Mouse (Mus musculus) frontal cortex, adult 2 months (tissue): Measurements from ENCODE around the gene Copz1. TPM values are rescaled to one million over a fixed set of nuclear protein-coding genes. Genes with fewer than 3 reads are reported as not detected.
A peak's percentile ranks its signal among the peaks of the same experiment; 100 is the strongest.
"Not testable (repeated sequence)": the region's sequence is repeated elsewhere in the genome, so short reads cannot be mapped to it uniquely, and the experiment has no call there.

Source experiments
- DNase-seq, 2 experiments: peaks; one replicate each; pipeline ENCODE4 v3.0.0; 2022; ENCODE audit warnings: low spot score in 1 of 2; ENCODE audit errors: extremely low spot score in 1 of 2
- polyA plus RNA-seq: library from polyadenylated mRNA; depleted of rRNA; stranded (reverse); fragments of >200 nt; gene quantifications from 2 replicates; pipeline ENCODE4 v1.2.3, GENCODE M21; 2012

Gene Copz1
- polyA plus RNA-seq, 1 experiment, result 141 TPM

DNA sequence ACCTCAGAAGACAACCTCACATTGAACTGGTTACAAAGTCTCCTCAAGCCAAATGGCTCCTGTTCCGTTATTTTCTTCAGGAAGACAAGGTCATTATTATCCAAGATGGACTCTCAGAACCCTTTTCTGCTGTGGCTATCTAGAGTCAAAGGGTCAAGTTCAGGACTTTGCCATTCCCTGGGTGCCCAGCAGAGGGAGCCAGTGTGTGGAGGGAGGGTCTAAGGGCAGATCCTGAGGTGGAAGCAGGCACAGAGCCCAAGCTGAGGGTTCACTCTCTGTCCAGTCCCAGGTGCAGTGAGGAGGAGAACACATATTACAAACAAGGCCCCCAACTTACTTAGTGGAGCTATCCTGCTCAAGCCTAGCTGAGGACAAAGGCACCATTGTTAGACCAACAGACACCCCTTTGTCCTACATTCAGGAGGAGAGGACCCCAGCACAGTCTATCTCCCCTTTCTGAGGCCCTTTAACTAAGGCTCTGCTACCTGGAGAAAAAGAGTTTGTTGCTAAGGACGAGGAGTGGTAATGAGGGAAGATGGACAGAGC is 22.2 kb upstream of the Copz1 start:
- peak in 1 of 2 experiments; percentile 54 for DNase-seq

DNA sequence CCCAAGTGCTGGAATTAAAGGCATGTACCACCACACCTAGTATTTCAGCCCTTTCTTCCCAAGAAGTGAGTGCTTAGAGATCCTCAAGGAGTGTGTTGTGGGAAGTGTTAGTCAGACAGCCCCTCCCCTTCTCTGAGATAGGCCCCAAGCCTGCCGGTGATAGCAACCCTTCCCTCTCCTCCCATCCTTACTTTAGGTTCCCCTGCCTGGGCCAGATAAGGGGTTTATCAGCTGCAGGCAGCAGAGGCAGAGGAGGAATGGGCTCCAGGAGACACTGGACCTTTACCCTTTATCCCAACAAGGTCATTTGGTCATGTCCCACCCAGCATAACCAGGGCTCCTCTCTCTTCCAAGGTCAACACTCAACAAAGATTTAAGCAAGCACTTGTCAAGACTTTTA is 20.9 kb upstream of the Copz1 start:
- no peak for DNase-seq

DNA sequence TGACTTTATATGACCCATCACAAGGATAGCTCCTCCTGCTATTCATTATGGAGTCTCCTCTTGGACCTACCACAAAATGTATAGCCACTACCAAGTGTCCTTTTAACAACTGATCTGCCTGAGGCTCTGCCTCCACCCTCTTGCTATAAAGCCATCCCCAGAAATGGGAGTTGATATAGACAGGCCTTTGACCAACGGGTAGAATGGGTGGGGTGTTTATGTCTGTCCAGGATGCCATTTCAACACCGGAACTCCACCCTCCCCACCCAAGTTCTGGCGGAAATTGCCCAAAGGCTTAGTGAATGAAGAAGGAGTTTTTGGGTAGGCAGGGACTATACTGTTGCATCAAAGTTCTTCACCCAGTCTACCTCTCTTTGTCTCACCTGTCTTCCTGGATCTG is 19.9 kb upstream of the Copz1 start:
- no peak for DNase-seq

DNA sequence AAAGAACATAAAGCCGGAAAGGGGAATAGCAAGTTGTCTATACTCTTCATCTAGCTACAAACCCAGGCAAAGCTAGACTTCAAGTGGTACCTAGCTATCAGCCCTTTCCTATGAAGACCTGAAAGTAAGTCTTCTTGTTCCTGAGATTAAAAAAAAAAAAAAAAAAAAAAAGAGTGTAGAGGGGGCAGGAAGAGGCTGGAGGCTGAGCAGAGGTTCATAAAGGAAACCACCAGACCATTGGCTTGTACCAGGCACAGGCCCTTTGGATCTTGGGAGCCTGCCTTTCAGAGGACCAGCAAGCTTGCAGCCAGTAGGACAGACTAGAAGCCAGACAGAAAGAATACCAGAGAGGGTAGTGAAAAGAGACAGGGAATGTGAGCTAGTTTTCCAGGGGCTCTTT is 19.2 kb upstream of the Copz1 start:
- no peak for DNase-seq

DNA sequence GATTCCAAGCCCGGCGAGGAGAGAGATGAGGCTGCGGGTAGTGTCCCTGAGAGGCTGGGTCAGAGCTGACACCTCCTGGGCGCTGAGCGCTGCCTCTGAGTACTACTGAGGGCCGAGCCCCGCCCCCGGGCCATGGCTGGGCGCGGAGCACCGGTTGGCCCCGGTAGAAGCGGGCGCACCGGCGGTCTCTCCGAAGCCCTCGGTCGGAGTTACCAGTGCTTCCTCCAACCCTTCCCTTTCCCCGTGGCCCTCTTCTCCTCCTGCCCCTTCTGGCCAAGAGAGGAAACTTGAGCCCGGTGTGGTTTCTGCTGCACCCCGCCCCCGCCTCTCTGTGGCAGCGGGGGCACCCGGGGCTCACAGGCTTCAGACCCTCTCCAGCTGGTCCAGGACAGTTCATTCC is 17.3 kb upstream of the Copz1 start:
- no peak for DNase-seq

DNA sequence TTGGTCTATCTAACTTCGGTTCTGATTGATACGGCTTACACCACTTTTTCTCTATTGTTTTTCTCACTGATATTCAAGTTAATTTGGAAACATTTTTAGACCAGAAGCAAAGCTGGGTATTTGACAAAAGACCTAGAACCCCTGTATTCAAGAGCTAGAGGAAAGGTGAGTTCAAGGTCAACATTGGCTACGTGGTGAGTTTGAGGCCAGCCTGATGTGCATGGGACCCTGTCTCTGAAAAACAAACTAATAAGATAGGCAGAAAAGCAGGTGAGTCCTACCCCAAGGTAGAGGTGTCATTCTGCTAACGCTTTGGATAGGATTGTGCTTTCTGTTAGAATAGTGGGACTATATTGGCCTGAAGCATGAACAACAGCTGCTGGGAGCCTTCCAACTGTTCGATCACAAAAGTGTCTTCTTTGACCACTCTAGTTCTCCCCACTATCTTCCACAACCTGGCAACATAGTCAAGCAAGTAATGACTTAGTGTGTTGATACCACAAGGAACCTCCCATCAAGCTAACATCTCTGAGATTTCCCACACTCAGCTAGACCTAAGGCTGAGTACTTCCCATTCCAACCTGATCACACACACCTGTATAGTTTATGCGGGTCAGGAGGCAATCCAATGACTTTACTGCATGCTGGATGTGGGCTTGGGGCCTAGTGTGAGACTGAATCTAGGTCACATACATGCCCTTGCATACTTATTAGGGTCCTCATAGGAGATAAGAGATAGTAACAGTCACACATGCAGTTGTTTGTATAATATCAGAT is 16.1 kb upstream of the Copz1 start:
- DNase-seq, result no peak

DNA sequence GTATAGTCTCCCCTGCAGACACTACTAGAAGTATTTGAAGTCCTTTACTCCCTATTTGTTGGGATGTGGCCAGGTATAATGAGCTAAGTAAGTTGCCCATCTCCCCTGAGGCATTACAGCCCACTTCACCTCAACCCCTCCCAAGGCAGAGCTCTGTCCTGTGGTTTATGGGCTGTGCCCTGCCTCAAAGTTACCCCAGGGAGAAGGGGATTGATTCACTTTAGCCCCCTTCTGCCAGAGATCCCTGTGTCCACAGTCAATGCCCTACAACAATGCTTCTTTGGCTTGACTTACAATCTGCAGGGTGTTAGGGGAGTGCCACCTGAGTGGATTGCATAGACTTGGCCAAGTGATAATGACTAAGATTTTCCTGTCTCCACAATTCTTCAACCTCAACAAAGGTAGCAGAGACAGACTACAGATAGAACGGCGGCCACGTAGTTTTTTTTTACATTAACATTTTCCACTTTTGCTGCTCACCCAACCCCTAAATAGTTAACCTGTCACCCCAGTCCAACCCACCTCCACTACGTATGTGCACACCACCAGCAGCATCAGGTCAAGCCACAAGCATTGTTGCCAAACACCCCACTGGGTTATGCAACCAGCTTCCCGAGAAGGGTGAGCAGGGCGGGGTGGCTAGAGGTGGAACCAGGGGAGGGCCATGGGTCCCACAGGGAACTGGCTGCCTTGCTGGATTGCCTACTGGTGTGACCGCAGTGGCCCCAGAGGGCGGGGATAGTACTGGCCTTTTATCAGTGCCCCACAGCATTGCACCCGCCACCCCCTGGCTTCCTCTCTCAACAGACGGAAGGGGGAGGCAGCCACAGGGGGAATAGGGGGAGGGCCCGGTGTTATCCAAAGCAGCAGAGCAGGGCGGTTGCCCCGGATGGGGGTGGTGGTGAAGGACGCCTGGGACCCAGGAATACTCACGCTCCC is 14.5 kb upstream of the Copz1 start, which contains the start of gene Nfe2:
Gene Nfe2, minus strand, starts transcription at position 614 of the 939 bp plus-strand sequence.
- no peak for DNase-seq

DNA sequence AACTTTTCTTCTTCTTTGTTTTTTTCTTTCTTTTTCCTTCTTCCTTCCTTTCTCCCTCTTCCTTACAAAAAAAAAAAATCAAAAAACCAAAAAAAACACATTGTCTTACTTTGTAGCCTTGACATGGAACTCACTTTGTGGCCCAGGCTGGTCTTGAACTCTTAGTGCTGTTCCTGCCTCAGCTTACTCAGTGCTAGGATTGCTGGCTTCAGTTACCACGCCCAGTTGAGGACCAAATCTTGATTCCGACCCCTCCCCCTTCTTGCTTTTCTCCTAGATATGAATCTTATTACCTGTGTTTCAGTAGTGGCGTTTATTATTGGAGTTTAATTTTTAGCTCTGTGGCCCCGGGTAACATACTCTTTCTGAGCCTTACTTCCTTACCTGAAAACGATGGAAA is 13.4 kb upstream of the Copz1 start:
- no peak for DNase-seq

DNA sequence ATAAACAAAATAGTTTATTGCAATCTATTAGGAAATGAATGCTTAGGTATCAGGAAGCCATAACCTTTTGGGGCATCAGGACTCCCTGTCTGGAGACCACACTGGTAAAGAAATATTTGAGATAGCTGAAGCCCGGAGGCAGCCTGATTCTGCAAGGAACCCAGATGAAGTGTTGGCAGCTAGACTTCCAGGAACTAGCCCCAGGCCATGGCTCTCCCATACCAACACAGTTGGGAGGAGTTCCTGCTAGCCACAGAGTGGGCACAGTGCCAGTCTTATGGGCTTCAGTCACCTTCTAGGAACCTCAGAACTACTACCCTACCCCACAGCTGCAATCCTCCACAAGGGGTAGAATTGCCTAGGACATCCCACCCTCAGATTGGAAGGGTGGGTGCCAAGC is 12.5 kb upstream of the Copz1 start:
- no peak for DNase-seq

DNA sequence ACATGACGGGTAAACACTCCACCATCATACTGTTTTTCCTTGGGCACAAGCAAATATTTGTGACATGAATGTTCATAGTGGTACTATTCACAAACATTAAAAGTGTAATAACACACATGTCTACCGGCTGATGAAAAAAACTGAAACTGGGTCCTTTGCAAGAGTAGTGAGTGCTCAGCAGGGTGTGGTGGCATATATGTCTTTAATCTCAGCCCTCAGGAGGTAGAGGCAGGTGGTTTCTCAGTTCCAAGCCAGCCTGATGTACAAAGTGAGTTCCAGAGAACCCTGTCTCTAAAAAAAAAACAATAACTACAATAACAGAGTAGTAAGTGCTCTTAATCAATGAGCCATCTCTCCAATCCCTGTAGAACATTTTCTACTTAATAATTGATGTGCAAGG is 7.7 kb upstream of the Copz1 start:
- no peak for DNase-seq

DNA sequence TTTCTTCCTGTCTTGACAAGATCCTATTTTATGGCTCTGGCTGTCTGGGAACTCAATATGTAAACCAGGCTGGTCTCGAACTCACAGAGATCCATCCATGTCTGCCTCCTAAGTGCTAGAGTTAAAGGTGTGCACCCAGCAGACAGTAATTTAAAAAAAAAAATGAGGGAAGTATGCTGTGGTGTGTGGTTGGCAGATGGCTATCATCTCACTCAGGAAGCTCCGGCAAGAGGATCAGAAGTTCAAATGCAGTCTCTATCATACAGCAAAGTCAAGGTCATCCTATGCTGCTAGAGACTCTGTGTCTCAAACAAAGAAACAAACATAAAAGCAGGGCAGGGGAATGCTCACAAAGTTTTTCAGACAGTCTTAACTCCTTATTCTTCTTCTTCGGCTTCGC is 3.6 kb upstream of the Copz1 start:
- DNase-seq, result no peak

DNA sequence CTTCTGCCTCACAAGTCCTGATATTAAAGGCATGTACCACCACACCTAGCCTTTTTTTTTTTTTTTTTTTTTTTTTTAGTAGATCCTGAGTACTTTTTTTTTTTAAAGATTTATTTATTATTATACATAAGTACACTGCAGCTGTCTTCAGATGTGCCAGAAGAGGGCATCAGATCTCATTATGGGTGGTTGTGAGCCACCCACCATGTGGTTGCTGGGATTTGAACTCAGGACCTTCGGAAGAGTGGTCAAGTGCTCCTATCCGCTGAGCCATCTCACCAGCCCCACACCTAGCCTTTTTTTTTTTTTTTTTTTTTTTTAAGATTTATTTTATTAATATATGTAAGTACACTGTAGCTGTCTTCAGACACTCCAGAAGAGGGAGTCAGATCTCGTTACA is 3.4 kb downstream of the Copz1 start:
- DNase-seq, result not testable (repeated sequence)

DNA sequence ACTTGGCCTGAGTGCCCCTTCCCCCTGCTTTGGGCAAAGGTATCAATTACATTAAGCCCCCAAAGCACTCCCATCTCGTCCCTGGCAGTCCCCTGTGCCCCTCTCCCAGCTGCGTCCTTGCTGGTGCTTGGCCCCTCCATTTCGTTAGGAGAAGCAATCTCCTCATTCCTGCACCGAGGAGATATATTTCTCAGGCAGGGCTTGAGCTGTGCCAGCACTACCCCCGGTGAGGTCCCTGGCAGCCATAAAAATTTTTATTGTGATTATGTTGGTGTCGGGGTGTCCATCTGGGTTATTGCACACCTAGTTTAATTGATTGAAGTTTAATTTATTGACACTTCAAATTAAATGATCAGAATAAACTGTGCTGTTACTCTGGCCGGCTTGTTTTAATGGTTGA is 5.4 kb downstream of the Copz1 start:
- DNase-seq, result no peak

DNA sequence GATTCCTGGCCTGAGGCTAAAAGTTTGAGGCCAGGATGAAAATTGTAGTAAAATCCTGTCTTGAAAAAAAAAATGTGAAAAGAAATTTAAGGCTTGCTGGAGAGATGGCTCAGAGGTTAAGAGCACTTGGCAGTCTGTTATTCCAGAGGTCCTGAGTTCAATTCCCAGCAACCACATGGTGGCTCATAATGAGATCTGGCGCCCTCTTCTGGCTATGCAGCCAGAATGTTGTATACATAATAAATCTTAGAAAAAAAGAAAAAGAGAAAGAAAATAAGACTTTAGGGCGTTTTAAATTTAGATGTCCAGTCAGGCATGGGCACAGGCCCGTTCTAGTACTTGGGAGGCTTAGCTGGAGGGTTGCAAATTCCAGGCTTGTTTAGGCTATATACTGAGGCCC is 7.2 kb downstream of the Copz1 start:
- DNase-seq, result no peak

DNA sequence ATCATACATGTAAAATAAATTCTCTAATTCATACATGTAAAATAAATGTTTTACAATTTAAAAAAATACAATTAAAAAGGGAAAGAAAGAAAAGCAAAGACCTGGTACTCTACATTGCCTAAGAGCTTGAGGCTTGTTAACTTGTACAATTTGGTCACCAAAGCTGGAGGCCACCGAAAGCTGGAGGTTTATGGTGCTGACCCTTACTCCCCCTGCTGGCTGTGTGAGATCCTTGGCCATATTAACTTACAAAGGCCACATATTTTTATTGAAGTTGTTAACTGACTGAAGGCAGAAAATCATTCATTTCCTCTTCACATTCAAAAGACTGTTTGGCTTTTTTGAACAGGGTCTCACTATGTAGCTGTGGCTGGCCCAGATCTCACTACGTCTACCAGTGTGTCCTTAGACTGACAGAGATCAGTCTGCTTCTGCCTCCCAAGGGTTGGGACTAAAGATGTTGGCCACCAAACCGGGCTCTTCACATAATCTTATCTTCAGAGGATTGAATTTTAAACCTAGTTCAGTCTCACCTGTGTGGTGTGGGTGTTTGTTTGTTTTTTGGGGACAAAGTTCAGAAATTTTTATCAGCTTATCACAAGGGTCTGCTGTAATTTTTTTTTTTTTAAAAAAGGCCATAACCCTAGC is 8.4 kb downstream of the Copz1 start:
- DNase-seq, result no peak

DNA sequence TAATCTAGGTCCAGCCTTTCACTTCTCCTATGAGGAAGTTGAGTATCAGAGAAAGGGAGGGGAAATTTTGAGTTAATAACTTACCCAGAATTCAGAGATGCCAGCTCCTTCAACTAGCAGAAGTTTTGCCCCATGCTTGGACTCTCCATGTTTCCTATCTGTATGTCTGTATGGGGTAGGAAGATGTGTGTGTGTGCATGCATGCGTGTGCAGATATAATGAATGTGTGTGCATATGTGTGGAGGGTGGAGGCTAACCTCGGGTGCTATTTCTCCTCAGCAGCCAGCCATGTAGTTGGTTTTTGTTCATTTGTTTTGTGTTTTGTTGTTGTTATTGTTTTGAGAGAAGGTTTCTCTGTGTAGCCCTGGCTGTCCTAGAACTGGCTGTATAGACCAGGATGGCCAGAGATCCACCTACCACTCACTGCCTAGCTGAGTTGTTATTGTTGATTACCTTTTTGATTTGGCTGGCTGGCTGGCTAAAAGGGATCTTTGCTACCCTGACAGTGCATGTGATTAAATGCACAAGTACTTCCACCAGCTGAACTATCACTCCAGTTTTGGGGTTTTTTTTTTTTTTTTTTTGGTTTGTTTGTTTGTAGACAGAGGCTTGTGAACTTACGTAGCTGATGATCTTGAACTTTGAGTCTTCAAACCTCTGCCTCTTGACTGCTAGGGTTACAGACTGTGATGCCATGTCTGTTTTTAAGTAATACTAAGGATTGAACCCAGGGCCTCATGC is 9.1 kb downstream of the Copz1 start:
- no peak for DNase-seq

DNA sequence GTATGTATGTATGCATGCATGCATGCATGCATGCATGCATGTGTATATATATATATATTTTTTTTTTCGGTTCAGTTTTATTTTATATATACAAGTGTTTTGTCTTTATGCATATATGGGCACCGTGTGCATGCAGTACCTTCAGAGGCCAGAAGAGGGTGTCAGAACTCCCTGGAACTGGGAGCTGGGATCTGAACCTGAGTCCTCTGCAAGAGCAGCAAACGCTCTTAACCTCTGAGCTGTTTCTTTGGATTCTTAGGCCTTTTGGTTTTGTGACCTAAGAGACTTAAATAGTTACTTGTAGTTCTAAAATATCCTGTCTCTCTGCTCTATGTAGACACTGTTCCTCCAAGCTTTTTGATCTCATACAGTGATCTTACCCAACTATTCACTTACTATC is 11.6 kb downstream of the Copz1 start:
- peak in 1 of 2 experiments; percentile 58 for DNase-seq

DNA sequence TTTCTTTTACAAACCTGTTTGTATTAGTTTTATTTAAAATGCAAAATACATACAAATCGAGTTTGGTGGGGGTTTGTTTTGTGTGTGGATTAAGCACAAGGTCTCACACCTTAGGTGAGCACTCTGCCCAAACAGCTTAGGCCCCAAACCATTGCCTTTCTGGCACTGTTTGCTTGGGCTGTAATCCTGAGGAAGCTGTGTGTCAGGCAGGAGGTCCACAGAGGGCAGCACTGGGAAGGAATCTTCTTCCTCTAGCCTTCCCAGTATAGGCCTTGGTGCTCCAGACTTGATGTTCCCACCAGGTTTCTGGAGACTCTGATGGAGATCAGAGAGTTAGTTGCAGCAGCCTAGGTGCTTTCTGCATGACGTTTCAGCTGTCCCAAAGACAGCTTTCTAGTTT is 12.1 kb downstream of the Copz1 start:
- no peak for DNase-seq

DNA sequence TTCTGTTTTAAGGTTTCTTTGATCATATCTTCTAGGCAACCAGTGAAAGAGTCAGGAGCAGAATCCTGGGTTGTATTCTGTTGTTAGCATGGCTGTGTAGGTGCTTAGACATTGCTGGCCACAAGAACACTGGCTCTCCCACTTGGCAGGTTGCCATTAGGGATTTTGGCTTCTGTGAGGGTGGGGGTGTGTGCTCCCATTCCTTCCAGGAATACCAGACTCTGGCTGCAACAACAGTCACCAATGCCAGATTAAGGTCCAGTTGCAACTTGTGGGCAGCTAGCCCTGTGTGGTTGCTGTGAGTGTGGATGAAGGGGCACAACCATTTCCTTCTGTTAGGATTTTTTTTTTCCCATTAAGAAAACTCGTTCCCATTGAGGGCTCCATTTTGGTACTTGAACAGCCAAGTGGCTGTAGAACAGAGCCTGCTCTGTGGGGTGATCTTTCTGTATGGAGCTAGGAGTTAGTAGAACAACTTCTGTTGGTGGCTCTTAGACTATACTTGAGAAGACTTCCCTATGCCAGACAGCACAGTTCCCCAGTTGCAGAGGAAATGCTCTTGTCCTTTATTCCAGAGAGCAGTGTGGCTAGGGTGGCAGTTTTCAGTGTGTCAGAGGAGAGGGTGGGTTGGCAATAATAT is 13.4 kb downstream of the Copz1 start:
- DNase-seq, result no peak

DNA sequence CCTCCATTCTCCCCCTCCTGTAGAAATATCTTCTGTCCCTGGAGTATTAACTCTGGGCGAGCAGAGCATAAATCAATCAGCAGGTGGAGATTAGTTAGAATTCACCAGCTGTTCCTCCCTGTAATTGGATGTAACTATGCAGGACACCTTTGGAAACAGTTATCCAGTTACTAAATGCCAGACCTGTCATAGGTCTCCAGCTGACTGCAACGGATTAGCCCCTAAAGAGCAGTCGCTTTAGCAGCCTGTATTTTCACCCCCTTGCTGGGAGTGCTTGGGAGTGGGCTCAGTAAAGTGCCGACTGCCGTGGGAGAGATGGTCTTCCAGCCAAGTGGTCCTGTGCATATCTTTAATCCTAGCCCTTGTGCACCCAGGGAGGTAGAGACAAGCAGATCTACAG is 17.1 kb downstream of the Copz1 start:
- DNase-seq, result no peak
